Mouse (Mus musculus): ENCODE data around the gene Eefsec. TPM values are rescaled to one million over a fixed set of nuclear protein-coding genes. Genes with fewer than 3 reads are reported as not detected.

The Eefsec gene
- total RNA-seq, 2 experiments from 2014 or later: 21.4 to 23.5 TPM

DNA sequence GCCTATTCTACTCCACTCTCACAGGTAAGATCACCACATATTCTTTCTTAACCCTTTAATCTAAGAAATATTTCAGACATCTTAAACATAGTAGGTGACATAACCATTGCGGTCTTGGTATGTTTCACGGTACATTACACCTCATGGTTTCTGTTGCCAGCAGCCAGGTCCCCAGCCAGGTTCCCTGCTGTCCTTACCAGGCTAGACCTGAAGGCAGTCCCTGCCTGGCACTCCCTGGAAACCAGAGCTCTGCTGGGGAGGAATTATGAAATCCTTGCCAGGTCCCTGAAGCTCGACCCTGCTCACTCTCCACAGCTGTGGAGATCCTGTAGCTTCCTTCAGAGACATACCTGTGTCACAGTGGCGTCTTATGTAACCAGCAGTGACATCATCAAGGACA, 230.1 kb downstream of the Eefsec start:
- DNase-seq (ENCODE audit: low spot score in 2 of 2): no peak

DNA sequence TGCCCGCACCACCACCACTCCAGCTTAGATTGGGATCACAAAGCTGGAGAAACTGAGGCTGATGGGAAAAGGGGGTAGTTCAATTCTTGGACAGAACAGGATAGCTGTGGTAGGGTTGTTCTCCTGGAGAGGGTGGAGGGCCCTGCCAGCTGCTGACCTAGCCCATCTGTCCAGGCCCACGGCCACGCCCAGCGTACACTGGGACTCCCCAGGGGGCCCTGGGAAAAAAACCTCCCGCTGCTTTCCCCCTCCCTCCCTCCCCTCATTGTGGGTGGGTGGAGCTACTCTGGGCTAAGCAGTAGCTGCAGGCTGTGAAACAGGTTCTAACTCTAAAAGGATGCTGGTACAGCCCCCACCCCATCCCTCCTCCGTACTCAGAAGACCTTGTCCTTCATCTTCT, 230.5 kb downstream of the Eefsec start:
- DNase-seq (ENCODE audit: low spot score in 2 of 2): no peak

DNA sequence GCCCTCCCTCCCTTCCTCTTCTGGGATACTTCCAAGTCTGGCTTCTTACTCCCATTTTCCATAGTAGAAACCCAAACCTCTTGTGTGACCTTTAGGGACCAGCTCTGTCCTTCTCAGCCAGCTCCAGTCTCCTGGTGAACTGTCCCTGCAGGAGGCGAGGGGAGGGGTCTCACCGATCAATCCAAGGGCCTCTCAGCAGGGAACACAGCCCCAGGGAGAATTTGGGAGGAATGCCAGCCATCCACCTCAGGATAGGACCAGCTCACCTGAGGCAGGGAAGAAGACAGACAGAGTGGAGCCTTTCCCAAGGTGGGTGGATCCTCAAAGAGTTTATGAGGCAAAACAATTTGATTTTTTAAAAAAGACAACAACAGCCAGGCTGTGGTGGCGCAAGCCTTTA, 236.2 kb downstream of the Eefsec start:
- no peak for DNase-seq (ENCODE audit: low spot score in 2 of 2)

DNA sequence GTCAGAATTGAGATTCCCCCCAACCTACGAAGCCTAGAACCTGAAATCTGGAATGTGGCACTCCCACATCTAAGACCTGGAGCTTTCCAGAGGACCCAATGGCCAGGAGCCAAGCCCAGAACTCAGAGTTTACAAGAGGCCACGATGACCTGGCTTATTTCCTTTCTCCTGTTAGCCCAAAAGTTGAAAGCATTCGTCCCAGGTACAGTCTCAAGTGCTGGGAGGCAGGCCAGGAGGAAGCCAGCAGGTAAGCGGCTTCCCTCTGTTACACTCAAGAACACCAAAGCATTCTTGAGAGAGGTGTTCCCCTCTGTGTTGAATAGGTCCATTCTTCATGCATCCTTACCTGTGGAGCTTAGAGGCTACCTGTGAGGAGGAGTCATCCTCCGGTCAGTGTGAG, 236.9 kb downstream of the Eefsec start:
- no peak for DNase-seq (ENCODE audit: low spot score in 2 of 2)

DNA sequence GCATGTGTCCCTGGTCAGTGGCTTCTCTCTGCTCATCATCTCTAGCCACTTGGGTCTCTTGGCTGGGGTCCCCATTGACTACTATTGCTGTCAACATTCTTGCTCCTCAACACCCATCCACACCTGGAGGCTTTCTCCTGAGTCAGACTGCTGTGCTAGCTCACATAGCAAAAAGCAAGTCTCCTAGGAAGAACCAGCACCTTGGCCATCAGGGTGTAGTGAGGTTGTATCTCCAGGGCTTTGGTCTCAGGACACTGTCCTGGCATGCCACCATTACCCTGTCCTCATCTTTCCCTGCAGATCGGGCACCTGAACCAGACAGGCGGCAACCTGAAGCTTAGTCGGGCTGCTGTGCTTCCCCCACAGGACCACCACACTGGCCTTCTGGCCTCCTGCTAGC, 238.0 kb downstream of the Eefsec start:
- DNase-seq (ENCODE audit: low spot score in 2 of 2): no peak

DNA sequence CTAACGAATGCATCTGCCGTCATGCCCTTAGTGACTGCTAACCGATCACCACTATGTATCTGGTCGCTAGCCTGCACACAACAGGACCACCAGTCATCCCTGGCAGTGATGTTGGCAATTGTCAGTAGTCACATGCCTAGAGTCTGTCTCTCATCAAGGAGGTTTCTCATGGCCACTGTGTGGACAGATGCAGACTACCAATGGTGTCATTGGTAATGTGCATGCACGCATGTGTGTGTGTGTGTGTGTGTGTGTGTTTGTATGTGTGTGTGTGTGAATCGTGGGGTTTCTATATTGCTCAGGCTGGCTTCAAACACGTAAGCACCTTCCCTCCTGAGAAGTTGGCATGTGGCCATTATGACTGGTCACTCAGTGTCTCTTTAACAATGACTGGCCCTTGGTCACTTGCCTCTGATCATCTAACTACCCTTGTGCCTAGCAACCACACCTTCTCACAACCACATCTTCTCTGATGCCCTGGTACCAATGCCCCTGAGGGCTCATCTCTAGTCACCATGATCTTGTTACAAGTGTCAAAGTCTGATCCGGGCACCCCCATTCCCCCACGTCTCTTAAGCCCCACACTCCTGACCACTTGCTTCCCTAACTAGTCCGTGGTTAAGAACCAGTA, 238.8 kb downstream of the Eefsec start:
- no peak for DNase-seq (ENCODE audit: low spot score in 2 of 2)

Other genes with a start within 250 kb of the Eefsec start
- gene Dnajb8, start 224.3 kb downstream of the Eefsec start, total RNA-seq (2021): not detected
- 10 to 100 TPM; 35.9 to 36.6 TPM for gene Ruvbl1, start 18.9 kb upstream of the Eefsec start, total RNA-seq (2021)
- 100 to 1,000 TPM; 122 to 130 TPM for gene Sec61a1, start 72.4 kb upstream of the Eefsec start, total RNA-seq (2021)
- gene Kbtbd12, start 191.4 kb upstream of the Eefsec start, total RNA-seq (2021): 1 to 10 TPM in 1 of 2 experiments, under 1 TPM in 1; 0.21 to 1.2 TPM

All from layer of hippocampus, postnatal 14 days (tissue).